Mouse (Mus musculus): ENCODE data around the gene Hap1.

GRCm38 (mm10) chr11:100395200-100395599 is 39.3 kb upstream of the Hap1 start:
- TF ChIP-seq POLR2A (IDR thresholded peaks at IDR 0.05; ENCODE audit: borderline replicate concordance, extremely low read depth, insufficient read depth, insufficient read length, poor library complexity, severe bottlenecking) (no peak), CTCF (IDR thresholded peaks at IDR 0.05; ENCODE audit: borderline replicate concordance, extremely low read depth, insufficient read depth, insufficient read length) (no peak)
